Mouse (Mus musculus): Measurements from ENCODE around the gene Ppp1r8.

- TF ChIP-seq CHD2 (IDR thresholded peaks at IDR 0.05; ENCODE audit: low read depth, low read length): no peak
- TF ChIP-seq MAFK (IDR thresholded peaks at IDR 0.05; ENCODE audit: insufficient read depth, low read depth, low read length): no peak
- TF ChIP-seq ZNF384 (IDR thresholded peaks at IDR 0.05; ENCODE audit: low read depth, low read length): no peak
Observed at GRCm38 (mm10) chr4:132816855-132817254, 26.1 kb downstream of the Ppp1r8 start.
